Mouse (Mus musculus) gastrocnemius, adult 18-20 months (tissue): ENCODE results near the gene Btbd8. TPM values are rescaled to one million over a fixed set of nuclear protein-coding genes. Genes with fewer than 3 reads are reported as not detected.

Source experiments
- DNase-seq: peaks from one replicate; pipeline ENCODE4 v3.0.0; 2021; ENCODE audit warnings: low spot score
- long read RNA-seq, 2 experiments: library from polyadenylated mRNA; stranded (forward); transcript quantifications; one replicate each; pipeline ENCODE4 v2.0.0; 2021
- total RNA-seq, 2 experiments: library from RNA; stranded (reverse); gene quantifications; 2 replicates each; pipeline ENCODE4 v1.2.3; 2021

Gene Btbd8
- total RNA-seq, result 1 to 10 TPM; 6.8 to 7.4 TPM
- long read RNA-seq, experiment 1, full-length matches to known transcripts, result 2 of 4 reads
- long read RNA-seq, experiment 1, partial matches to known transcripts, result 1 of 4 reads
- long read RNA-seq, experiment 1, other reads (novel, unspliced or antisense), result 1 of 4 reads
- long read RNA-seq, experiment 2, result 0 reads

DNA sequence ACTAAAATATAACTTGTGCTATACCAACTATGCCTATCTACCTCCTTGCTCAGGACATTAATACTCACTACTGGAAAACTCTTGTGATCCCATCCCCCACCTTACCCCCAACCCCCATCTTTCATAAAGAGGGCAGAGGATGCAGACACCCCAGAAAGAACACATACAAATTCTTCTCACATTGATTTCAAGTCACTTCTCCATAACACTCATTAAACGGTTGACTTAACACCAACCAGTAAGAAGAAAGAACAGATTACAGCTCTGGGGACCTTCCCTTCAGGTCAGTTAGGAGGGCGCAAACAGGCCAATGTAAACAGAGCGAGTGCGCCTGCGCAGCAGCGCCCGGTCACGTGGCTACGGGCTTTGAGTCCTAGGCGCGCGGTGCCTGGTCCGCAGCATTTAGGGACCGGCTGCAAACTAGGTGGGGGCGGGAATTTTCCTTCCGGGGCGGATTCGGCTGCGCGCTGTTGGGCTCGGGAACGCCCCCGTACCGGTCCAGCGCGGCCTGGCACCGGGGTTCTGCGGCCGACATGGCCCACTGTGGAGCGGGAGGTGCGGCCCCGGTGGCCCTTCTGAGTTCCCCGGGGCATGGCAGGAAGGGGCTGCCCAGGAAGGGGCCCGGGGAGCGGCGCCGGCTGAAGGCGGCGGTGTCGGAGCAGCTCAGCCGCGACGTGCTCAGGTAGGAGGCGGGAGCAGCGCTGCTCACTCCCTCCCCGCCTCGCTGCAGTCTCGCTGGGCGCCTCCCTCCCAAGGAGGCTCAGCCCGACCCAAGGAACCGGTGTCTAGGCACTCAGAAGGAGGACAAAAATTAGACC, at the start of gene Btbd8:
Btbd8 (plus strand) TSS at position 534 of the 818 bp plus-strand sequence.
- peak; percentile 95 for DNase-seq

DNA sequence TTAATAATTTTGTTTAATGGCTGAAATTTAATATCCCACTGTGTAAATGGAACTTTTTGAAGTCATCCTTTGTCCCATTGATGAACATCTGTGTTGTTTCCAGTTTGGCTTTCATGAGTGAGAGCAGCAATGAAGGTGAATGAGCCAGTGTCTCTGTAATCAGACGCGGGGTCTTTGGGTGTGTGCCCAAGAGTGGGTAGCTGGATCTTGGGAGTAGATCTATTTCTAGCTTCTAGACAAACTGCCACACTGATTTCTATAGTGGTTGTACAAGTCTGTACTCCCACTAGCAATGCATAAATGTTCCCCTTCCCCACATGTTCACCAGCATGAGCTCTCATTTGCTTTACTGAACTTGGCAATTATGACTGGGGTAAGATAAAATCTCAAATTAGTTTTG, 48.4 kb upstream of the Btbd8 start:
- no peak for DNase-seq

DNA sequence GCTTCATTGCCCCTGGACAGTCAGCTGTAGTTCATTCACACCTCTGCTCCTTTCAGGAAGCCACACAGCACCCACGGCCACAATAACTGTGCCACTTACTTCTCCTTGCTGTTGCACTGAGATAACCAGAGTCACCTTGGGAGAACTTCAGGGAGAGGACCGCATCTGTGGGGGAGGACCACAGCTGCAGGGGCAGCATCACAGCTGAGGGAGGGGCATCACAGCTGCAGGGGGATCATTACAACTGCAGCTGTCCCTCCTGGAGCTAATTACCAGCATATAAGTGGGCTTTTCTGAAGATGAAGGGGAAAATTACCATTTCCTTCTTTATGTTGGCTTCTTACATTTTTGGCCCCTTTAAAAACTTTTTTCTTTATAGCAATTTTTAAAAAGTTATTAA, 43.4 kb upstream of the Btbd8 start:
- no peak for DNase-seq

DNA sequence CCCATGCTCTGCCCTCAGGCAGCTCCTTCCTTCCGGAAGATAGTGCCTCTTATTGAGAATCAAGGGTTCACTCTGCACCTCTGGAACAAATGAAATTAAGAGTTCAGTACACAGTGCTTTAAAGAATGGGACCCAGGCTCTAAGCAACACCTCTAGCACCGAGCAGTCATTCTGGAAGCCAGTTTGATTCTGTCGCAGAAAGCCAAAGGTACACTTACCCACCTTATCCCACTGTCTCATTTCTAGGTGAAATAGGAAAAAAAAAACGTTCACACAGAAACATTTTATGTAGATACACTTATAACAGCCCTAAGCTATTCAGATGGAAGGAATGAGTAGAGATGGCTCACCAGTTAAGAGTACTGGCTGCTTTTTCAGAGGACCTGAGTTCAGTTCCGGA, 35.4 kb upstream of the Btbd8 start, which contains the start of gene Ephx4:
Ephx4 (plus strand) TSS at position 301 of the 400 bp plus-strand sequence.
- no peak for DNase-seq

DNA sequence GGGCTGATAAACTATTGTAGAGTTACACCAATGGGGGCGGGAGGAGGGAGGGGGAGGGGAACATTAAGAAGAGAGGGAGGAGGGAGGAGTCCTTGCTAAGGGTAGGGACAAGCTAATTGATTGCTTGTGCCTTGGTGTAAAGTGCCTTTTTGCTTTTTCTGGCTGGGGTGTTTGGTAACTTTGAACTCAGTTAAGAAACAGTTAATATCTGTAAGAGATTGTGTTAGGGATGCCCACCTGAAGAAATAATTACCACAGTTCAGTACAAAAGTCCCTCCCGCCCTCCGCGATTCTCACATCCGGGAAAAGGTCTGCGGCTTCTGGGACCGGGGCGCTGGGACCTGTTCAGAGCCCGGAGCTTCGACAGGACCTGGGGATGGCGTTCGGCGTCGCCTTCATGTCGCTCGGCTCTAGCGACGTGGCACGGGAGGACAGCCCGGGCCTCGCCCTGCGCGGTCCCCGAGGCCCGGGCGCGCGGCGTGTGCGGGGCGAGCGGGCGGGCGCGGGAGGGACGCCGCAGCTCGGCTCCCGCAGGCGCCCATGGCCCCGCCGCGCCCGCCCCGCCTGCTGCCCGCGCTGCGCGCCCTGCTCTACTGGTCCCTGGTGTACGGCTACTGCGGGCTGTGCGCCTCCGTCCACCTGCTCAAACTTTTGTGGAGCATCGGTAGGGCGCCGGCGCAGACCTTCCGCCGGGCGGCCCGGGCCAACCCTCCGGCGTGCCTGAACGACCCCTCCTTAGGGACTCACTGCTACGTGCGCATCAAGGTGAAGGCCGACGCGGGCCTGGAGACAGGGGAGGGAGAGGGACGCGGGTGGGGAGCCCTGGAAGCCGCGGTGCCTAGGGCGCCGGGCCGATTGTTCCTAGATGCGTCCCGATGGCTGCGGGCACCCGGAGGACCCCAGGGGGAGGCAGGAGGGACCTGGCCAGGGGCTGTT, 34.5 kb upstream of the Btbd8 start:
- no peak for DNase-seq

DNA sequence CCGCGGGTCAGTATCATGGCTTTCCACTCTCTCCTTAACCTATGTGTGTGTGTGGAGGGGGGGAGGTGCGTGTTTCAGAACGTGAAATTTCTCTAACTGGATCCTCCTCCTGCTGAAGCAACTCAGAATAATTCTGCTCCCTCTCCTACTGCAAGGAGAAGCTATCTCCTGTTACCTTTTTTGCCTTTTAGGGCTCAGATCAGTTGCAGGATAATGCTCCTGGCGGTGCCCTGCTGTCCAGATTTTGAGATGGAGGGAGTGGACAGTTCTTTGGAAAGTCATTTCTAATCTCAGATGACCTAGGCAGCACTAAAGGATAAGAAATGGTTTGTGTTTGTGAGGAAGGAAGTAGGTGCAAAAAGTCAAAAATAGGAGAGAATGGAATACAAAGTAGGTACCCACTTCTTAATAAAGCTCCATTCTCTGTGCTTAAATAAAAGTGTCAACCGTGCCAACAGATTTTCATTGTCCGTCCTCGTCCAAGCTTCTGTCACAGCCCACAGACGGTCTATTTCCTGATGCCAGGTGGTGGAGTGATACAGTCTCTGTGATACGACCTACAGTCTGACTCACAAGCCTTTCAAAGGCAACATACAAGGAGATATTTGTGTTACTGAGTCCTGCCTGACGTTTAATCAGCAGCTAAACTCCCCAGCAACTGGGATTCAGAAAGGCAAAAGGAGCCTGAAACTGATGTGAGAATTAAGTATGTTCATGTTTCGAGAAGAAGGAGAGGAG, 33.7 kb upstream of the Btbd8 start:
- no peak for DNase-seq

DNA sequence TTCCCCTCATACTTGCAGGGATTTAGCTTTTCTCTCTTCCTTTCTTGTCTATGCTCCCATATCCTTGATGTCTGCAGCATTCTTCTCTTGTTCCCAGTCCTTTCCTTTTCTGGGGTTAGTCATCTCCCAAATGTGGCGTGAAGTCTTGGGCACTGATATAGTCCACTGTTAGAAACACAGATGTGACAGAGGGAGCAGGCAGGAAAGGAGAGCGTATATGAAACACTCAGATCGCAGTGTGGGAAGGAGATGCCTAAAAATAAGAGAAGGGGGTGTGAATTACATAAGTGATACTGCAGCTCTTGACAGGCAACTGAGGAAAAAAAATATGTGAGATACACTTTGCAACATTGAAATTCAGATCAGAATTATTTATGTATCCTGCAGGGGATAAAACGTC, 32.4 kb upstream of the Btbd8 start:
- no peak for DNase-seq

DNA sequence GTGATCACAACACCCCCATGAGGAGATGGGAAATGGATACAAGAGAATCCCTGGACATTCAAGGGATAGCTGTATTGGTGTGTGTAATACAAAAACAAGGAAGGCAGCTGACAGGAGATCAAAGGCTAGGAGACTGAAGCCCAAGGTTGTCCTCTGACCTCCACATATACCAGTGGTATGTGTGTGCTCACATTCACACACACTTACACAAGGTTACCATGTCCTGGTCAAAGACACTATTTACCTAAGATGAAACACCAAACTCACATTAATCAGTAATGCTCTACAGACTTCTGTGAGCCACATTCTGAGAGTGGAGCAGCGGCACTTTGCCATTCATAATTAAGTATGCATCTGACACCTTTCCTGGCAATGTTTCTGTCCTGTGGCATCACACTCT, 27.5 kb upstream of the Btbd8 start:
- DNase-seq, result no peak

DNA sequence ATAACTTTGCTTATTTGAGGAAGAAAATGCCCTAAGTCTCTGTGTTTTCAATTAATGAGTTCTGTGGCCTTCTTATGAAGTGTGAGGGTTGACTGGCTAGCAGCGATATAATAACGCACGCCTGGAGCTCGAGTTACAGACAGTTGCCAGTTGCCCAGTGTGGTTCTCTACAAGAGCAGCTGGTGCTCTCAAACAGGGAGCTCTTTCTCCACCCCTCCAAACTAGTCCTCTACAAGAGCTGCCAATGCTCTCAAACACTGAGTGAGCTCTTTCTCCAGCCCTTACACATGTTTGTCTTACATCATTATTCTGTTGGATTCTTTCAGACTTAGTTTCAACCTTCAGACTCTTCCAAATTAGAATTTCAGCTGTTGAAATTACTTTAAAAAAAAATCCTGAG, 26.5 kb upstream of the Btbd8 start:
- DNase-seq, result peak; percentile 20

DNA sequence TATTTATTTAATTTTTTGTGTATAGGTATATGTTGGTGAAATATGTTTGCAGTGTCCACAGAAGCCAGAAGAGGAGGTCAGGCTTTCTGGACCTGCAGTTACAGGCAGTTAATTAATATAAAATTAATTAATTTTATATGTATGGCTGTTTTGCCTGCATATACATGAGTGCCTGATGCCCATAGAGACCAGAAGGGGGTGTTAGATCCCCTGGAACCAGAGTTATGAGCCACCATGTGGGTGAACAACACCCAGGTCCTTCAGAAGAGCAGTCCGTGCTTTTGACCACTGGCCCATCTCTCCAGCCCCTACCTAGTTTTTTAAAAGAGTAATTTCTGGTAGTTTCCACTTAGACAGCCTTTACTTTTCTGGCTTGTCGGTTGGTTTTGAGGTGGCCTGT, 25.5 kb upstream of the Btbd8 start:
- DNase-seq, result no peak

DNA sequence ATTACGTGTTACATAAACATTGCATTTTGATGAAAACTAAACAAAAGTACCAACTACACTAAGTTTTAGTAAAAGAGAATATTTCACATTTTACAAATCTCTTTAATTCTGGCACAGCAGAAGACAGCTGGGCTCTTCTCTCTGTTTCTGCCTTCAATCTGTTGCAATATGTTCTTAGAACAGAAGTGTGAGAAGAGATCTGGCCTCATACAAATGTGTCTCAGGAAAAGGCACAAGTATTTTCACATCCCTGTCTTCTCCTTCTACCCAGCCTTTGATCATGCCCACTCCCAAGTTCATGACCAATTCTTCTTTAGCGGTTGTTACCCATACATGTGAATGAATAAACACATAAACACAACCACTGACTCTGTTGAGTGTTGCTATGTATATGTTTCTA, 22.7 kb upstream of the Btbd8 start:
- no peak for DNase-seq

DNA sequence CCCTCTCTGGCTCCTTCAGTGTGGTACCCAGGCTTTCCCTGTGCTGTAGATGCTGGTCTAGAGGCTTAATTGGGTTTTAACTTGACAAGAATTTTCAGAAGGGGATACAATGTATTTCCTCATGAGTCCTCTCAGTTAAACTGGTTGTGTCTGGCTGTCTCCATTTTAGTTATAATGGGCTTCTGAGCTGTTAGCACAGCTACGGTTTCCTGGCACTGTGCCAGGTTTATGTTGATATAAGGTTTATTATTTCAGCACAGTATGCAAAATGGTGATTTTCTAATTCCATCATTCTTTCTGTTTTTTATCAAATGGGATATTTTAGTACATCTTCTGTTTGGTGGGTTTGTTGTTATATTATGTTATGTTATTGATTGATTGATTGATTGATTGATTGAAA, 16.1 kb upstream of the Btbd8 start:
- DNase-seq, result no peak

DNA sequence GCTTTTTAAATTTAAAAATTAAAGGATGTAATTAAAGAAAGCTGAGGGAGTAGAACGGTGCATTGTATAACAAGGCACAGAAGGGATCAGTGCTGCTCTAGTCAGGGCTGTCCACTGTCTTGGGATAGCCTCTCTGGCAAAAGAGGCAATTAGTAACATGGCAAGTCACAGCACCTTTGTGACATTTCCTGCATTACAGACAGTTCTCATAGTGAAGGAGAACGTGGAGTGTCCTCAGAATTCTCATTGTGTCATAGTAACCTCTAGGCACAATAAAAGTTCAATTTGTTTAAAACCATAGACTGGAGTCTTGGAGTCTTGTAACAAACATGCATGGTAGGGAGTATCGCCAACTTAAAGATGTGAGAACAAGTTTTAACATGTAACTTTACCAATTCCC, 6.5 kb upstream of the Btbd8 start, which contains the start of gene Lpcat2b:
Lpcat2b (plus strand) TSS at position 301 of the 400 bp plus-strand sequence.
- no peak for DNase-seq

DNA sequence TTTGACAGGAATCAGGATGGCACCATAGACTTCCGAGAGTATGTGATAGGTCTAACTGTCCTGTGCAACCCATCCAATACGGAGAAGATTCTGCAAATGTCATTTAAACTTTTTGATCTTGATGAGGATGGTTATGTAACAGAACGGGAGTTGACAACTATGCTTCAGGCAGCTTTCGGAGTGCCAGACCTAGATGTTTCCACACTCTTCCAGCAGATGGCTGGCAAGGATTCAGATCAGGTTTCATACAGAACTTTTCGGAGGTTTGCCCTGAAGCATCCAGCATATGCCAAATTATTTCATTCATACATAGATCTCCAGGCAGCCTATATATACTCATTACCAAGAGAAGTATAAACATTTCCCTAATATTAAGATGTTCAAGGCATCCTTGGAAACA, 3.8 kb upstream of the Btbd8 start:
- DNase-seq, result no peak

DNA sequence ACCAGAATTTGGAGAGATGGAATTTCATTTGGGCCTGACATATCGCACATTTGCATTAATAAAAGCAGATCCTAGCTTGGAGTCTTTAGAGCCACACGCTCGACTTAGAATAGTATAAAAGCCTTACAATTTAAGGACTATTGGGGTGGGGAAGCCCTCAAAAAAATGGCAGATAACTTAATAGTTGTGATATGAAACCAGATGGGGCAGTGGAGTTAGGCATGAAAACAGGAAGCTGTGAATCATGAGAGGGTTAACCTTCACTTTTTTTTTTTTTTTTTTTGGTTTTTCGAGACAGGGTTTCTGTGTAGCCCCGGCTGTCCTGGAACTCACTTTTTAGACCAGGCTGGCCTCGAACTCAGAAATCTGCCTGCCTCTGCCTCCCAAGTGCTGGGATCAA, 1.6 kb upstream of the Btbd8 start:
- DNase-seq, result no peak

DNA sequence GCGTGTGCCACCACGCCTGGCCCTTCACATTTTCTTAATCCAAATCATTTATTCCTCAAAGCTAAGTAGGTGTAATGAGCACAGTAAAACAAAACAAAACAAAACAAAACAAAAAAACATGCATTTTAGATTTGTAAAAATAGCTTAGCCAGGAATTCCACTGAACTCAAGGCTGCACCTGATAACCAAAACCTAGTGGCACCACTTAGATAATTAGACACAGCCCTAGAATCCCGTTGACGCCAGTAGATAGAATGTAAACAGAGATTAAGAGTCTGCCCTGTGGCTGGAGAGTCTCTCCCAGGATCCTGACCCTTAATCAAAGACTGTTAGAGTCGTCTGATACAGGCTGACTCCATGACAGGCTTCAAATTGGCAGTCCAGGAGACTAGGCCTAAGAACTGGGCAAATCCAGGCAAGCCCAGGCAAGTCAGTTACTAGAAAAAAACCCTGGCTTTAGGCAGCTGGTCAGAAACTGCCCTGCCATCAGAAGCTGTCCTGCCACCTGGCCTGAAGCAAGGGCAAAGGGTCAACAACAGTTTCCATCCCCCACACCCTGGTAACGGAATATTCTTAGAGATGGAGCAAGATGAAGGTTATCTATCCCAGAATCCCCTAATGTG, 1.1 kb upstream of the Btbd8 start:
- no peak for DNase-seq

DNA sequence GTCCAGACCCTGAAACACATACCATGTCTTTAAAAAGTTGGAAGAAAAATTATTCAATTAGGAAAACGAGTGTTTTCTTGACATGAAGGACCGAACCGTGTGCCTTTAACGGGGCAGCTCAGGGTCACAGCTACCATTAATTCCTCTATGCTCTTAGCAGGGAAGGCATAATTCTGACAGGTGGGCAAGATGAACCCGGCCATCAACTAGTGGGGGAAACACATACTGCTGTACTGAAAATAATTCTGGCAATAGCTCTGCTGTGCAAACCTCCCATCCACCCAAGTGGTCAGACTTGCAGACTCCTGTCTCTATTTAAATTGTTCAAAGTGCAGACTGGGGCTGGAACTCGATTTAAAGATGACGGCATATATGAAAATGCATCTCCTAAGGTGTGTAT, 556 bp downstream of the Btbd8 start:
- no peak for DNase-seq

DNA sequence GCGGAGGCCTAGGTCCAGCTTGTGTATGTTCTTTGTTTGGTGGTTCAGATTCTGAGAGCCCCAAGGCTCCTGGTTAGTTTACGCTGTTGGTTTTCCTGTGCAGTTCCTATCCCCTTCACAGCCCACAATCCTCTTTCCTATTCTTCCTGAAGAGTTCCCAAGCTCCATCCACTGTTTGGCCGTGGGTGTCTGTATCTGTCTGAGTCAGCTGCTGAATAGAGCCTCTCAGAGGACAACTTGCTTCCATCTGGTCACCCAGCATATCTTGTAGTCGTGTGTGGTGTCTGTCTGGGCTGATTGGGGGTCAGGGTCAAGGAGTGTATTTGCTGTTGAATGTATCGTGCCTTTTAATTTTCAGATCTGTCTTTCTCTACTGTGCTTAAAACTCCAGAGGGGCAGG, 4.1 kb downstream of the Btbd8 start:
- DNase-seq, result no peak

DNA sequence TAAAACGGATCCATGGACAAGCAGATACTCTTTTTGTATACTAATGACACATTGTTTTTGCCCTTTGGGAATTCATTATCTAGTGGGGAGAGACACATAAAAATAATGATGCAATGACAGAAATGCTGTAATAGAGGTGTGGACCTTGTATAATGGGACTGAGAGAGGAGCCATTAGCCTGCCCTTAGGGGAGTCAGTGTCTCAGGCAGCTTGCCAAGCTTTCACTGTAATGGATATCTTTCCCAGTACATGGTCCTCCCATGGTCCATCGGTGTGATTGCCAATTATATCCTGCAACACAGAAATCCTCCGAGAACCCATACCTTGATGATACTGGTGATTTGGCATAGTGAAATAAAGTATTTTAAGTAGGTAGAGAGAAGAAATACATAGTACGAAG, 6.5 kb downstream of the Btbd8 start:
- no peak for DNase-seq

DNA sequence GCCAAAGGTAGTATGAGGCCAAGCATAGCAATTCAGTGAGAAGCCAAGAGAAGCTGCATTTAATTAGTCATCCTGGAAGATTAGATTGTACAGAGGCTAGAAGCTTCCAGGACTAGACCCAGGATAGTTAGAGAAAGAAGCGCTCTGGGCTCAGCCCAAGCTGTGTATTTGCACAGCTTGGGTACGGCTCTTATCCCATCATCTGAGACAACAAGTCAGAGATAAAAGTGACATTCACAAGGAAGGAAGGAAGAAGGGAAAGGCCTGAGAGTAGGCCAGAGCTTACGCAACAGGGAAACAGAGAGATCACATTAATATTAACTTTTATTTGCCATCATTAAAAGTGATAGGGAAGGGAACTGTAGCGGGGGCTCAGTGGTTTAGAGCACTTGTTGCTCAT, 10.2 kb downstream of the Btbd8 start:
- no peak for DNase-seq

DNA sequence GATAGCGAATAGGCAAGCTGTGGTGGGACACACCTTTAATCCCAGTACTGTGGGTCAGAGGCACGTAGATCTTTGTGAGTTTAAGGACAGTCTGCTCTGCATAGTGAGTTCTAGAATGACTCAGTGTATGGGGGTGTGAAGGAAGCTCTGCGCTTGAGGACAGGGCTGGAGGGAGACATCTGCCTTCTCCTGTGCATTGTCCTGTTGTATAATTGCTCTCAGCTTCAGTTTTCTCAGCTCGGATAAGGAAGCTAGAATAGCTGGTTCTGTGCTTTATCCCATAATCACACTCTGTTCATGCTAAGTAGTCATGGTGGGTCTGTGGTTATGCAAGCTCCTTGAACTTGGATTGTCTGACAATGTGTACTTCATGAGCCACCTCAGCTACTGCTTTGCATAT, 11.0 kb downstream of the Btbd8 start:
- no peak for DNase-seq
